ENCODE assay signal across 8 mouse cellular contexts in genomic region chr13:34345128-34346085, GRCm38 (mm10). TPM values are rescaled to one million over a fixed set of nuclear protein-coding genes. Genes with fewer than 3 reads are reported as not detected.
DNase-seq lines count a peak whose midpoint lies in the region; ATAC-seq lines count a peak whose summit lies in the region.

Gene Slc22a23 (minus strand): TSS chr13:34345182.

- peak within 1 kb of the TSS; percentile 98 for H3K4me2 ChIP-seq in intestine, embryonic 14.5 days (ENCODE audit: low read length)
- peak within 1 kb of the TSS; percentile 98 for H3K4me2 ChIP-seq in midbrain, embryonic 11.5 days

- peak; percentile 49 for DNase-seq in adrenal gland, adult 8-10 months
- peak; percentile 77 for DNase-seq in embryo, embryonic 10.5 days (ENCODE audit: low spot score)
- DNase-seq in gastrocnemius, postnatal 14 days = peak; percentile 71
- DNase-seq in intestine, embryonic 14.5 days (ENCODE audit: low spot score) = peak; percentile 79
- DNase-seq in left cerebral cortex, postnatal 4 days = peak; percentile 73
- peak; percentile 97 for DNase-seq in midbrain, embryonic 11.5 days (ENCODE audit: low spot score, missing footprints)
- DNase-seq in spleen, adult 18-20 months = peak; percentile 63 to 74

- peaks cover 8% of the 10 kb centered on the region; the same call in 1 of the 2 replicates for H3K4me1 ChIP-seq in intestine, embryonic 14.5 days (replicated peaks; ENCODE audit: control insufficient read depth, insufficient read depth, low read length)
- peaks cover 28% of the 10 kb centered on the region for H3K4me1 ChIP-seq in midbrain, embryonic 11.5 days (ENCODE audit: control insufficient read depth, insufficient read depth, low read length)

- intact Hi-C loops in gastrocnemius, postnatal 14 days (cut with DNase I; ENCODE audit: low total_unique reads) = loop anchor here (10.0 kb wide), 2 partner anchors 91 to 289 kb away; no protein-coding TSS in a partner anchor
- intact Hi-C loops in left cerebral cortex, postnatal 4 days (cut with DNase I) = loop anchor here (5.0 to 10.0 kb wide), 3 partner anchors 101 to 292 kb away; no protein-coding TSS in a partner anchor

- ATAC-seq in intestine, embryonic 14.5 days (replicated peaks; ENCODE audit: low FRiP score, low TSS enrichment, low read depth) = peak; percentile 78
- ATAC-seq in midbrain, embryonic 11.5 days (ENCODE audit: low FRiP score) = peak; percentile 81
- ATAC-seq in activated CD4-positive, CD25-positive, alpha-beta regulatory T cell, adult 4 months = no peak

- H3K9ac ChIP-seq in intestine, embryonic 14.5 days (ENCODE audit: low read length) = peak within 1 kb of the TSS; percentile 67
- H3K9ac ChIP-seq in midbrain, embryonic 11.5 days (ENCODE audit: low read length) = peak within 1 kb of the TSS; percentile 96

- 3% methylated on average over 53 of the region's 69 CpGs for WGBS in intestine, embryonic 14.5 days
- 3% methylated on average over 55 of the region's 69 CpGs for WGBS in midbrain, embryonic 11.5 days

- H3K27ac ChIP-seq in intestine, embryonic 14.5 days (ENCODE audit: low read depth) = 0 out of 2 replicates have a peak within 1 kb of the TSS, but pooled peaks have one; percentile 11
- H3K27ac ChIP-seq in midbrain, embryonic 11.5 days (ENCODE audit: low read depth, low read length) = peak within 1 kb of the TSS; percentile 44

- peak within 1 kb of the TSS; percentile 62 for H3K4me3 ChIP-seq in intestine, embryonic 14.5 days (ENCODE audit: low read depth, low read length)
- H3K4me3 ChIP-seq in midbrain, embryonic 11.5 days (ENCODE audit: low read depth, low read length) = peak within 1 kb of the TSS; percentile 89

- no peaks in the 10 kb centered on the region for H3K9me3 ChIP-seq in intestine, embryonic 14.5 days (ENCODE audit: control insufficient read depth, low read length)
- H3K9me3 ChIP-seq in midbrain, embryonic 11.5 days (ENCODE audit: control insufficient read depth, low read length) = no peaks in the 10 kb centered on the region

- peaks cover 46% of the 10 kb centered on the region for H3K27me3 ChIP-seq in intestine, embryonic 14.5 days (replicated peaks; ENCODE audit: control insufficient read depth, insufficient read depth, low read length)
- H3K27me3 ChIP-seq in midbrain, embryonic 11.5 days (ENCODE audit: control insufficient read depth, insufficient read depth, low read length) = no peaks in the 10 kb centered on the region; the same call in 1 of the 2 replicates

- no peaks in the 10 kb centered on the region for H3K36me3 ChIP-seq in intestine, embryonic 14.5 days (ENCODE audit: control insufficient read depth, insufficient read depth, low read length)
- no peaks in the 10 kb centered on the region for H3K36me3 ChIP-seq in midbrain, embryonic 11.5 days (ENCODE audit: control insufficient read depth, insufficient read depth, low read length)

RNA-seq across cellular contexts. Expression of gene Slc22a23, which starts in this region (rescaled TPM):
- total RNA-seq in adrenal gland, adult 8-10 months (2022) = 1 to 10 TPM; 4.2 to 4.7 (median 4.5) TPM
- total RNA-seq in gastrocnemius, postnatal 14 days (2021) = 1 to 10 TPM; 7.8 to 9.9 TPM
- polyA plus RNA-seq in intestine, embryonic 14.5 days (2014; fragmentation: Nextera tagmentation; extraction: Ambion mirVana) = 3.2 and 4.0 TPM in 2 replicates
- 10 to 100 TPM; 78.6 to 83.1 TPM for total RNA-seq in left cerebral cortex, postnatal 4 days (2021)
- polyA plus RNA-seq in midbrain, embryonic 11.5 days (2014; fragmentation: Nextera tagmentation; extraction: Ambion mirVana) = 14.0 and 18.5 TPM in 2 replicates
- polyA plus RNA-seq in activated CD4-positive, CD25-positive, alpha-beta regulatory T cell, adult 4 months (2017; shearing (Covaris generic)) = under 1 TPM; 0.17 to 0.23 TPM

Comparison
In these comparisons a context has a peak if more than half of its experiments do, and no peak if none do; other contexts are left out.
1. RNA of gene Slc22a23 (total RNA-seq): 78.6 to 83.1 TPM in left cerebral cortex, postnatal 4 days; 7.8 to 9.9 TPM in gastrocnemius, postnatal 14 days and 4.2 to 4.7 TPM in adrenal gland, adult 8-10 months; every median in the first group is over 4 times any median in the second.
2. Peak in every context shown above with its lines, with median percentiles within 50 percentile points of each other: DNase-seq.